Mouse (Mus musculus): ENCODE data around the gene Tmem251.

Gene Tmem251

GRCm38 (mm10) chr12:102743036-102743588 is 450 bp upstream of the Tmem251 start:
- in situ Hi-C loops (cut with MboI; ENCODE audit: unreplicated experiment in 2 of 2), result loop anchor here (5.0 to 10.0 kb wide), 5 partner anchors 319 to 752 kb away; no protein-coding TSS in a partner anchor

DNA sequence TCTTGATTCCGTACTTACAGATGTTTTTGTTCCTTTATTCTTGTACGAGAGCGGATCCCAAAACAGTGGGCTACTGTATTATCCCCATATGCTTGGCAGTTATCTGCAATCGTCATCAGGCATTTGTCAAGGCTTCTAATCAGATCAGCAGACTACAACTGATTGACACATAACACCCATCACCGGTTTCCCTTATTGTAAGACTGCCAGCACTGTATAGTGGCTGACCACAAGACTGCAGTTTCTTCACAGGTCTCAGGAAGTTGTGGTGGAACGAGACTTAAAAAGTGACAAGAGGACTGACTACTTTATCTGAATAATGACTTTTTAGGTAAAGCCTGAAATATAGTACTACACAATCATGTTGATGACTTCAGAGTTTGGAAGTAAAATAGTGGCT is 1.3 kb downstream of the Tmem251 start:
- in situ Hi-C loops (cut with MboI; ENCODE audit: unreplicated experiment in 2 of 2), result loop anchor here (5.0 to 10.0 kb wide), 5 partner anchors 317 to 750 kb away; no protein-coding TSS in a partner anchor

DNA sequence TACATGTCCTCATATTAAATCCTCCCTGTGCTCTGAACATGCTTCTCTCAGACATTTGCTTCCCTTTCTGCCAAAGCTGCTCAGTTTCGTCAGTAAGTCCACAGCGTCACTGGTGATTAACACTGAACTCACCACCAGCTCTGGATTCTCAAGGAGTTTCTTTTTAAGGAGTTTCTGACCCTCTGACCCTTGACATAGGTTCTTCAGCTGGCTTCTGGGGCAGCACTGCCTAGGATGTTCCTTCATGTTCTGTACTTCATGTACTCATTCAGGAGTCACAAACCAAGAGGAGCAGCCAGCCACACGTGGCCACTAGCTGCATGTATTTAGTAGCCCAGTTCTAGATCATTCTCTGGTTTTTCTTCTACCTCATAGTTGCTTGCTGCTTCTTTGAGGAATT is 4.7 kb downstream of the Tmem251 start:
- in situ Hi-C loops (cut with MboI; ENCODE audit: unreplicated experiment in 2 of 2), result loop anchor here (10.0 kb wide), 3 partner anchors 397 to 747 kb away; no protein-coding TSS in a partner anchor

DNA sequence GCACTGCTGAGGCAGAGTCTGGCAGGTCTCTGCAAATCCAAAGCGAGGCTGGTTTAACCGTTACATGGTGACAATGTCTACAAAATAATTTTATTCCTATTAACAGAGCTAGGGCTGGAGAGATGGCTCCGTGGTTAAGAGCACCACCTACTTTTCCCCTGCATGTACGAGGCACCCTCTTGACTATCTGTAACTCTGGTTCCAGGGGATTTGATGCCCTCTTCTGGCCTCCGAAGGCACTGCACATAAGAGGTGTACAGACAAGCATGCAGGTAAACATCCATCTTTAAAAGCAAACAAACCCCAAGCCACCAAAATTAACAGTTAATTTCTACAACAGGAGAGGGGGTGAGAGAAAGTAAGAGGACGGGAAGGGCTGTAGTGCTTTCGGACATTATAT is 12.7 kb downstream of the Tmem251 start:
- in situ Hi-C loops (cut with MboI; ENCODE audit: unreplicated experiment in 2 of 2), result loop anchor here (10.0 to 25.0 kb wide), 3 partner anchors 631 to 769 kb away; partner anchors contain the start of genes Cpsf2 (in 1 of the 2), Ddx24 (in 1 of the 2) and Otub2 (in 1 of the 2)

DNA sequence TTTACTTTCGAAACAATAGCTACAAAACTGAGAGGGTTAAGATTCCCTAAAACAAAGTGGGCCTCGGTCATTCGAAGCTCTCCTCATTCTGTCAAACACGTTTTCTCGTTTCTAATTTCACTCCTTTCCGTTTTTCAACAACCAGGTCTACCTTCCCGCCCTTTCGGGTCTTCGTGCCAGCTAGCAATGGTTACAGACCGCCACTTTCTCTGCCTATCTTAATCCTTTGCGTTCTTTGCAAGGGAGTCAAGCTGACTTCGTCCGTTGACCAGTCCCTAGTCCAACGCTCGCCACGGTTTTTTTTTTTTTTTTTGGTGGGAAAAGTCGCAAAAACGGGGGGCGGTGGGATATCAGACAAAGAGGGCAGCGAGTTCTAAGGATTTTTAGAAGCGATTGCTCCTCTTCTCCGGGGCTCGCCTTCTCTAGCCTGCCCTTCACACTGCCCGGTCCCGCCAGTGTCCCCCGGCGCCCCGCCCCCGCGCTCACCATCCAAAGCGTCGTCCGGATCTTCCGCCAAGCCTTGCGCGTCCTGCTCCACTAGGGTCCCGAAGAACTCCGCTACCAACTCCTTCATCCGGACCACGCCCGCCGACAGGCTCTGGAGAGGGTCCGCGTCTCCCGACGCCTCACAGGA is 13.6 kb downstream of the Tmem251 start:
- in situ Hi-C loops (cut with MboI; ENCODE audit: unreplicated experiment in 2 of 2), result loop anchor here (10.0 to 25.0 kb wide), 3 partner anchors 630 to 770 kb away; partner anchors contain the start of genes Cpsf2 (in 1 of the 2), Ddx24 (in 1 of the 2) and Otub2 (in 1 of the 2)

- in situ Hi-C loops (cut with MboI; ENCODE audit: unreplicated experiment in 2 of 2), result loop anchor here (10.0 to 25.0 kb wide), 3 partner anchors 629 to 771 kb away; partner anchors contain the start of genes Cpsf2 (in 1 of the 2), Ddx24 (in 1 of the 2) and Otub2 (in 1 of the 2)
These were observed 14.3 kb downstream of the Tmem251 start, which contains the start of the genes Gm28051, Gon7 and Ubr7 for GRCm38 (mm10) chr12:102757689-102758402. Gene Gm28051, minus strand, starts transcription at chr12:102757765. Gene Gon7, minus strand, starts transcription at chr12:102757803. Gene Ubr7, plus strand, starts transcription at chr12:102757967.

- in situ Hi-C loops (cut with MboI; ENCODE audit: unreplicated experiment in 2 of 2), result loop anchor here (10.0 to 25.0 kb wide), 3 partner anchors 629 to 771 kb away; partner anchors contain the start of genes Cpsf2 (in 1 of the 2), Ddx24 (in 1 of the 2) and Otub2 (in 1 of the 2)
These were observed 14.8 kb downstream of the Tmem251 start, which contains the start of gene Gm20604 for GRCm38 (mm10) chr12:102758403-102758756. Gene Gm20604, minus strand, starts transcription at chr12:102758672.

GRCm38 (mm10) chr12:102758936-102759335 is 15.4 kb downstream of the Tmem251 start:
- in situ Hi-C loops (cut with MboI; ENCODE audit: unreplicated experiment in 2 of 2), result loop anchor here (10.0 to 25.0 kb wide), 3 partner anchors 628 to 772 kb away; partner anchors contain the start of genes Cpsf2 (in 1 of the 2), Ddx24 (in 1 of the 2) and Otub2 (in 1 of the 2)

GRCm38 (mm10) chr12:102761668-102762067 is 18.1 kb downstream of the Tmem251 start:
- in situ Hi-C loops (cut with MboI; ENCODE audit: unreplicated experiment in 2 of 2), result loop anchor here (25.0 kb wide), 2 partner anchors 626 to 774 kb away; partner anchors contain the start of genes Cpsf2 (in 1 of the 2) and Otub2 (in 1 of the 2)

DNA sequence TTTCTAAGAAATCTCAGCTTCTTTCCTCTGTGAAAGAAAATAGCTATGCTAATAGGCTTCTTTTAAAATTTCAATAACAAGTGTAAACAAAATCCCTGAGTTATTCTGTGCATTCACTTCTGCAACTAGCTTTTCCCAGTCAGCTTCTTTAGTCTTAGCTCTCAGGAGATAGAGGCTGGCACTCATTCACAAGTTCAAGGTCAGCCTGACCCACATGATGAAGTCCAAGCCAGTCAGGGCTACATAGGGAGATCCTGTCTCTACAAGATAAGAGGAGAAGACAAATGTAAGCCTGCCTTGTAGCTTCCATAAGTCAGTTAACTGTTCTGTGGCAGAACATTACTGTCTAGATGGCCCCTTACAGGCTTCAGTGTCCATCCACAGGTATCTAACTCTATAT is 20.1 kb downstream of the Tmem251 start:
- in situ Hi-C loops (cut with MboI; ENCODE audit: unreplicated experiment in 2 of 2), result loop anchor here (25.0 kb wide), 2 partner anchors 624 to 776 kb away; partner anchors contain the start of genes Cpsf2 (in 1 of the 2) and Otub2 (in 1 of the 2)

- in situ Hi-C loops (cut with MboI; ENCODE audit: unreplicated experiment in 2 of 2), result loop anchor here (25.0 kb wide), 2 partner anchors 618 to 782 kb away; partner anchors contain the start of genes Cpsf2 (in 1 of the 2) and Otub2 (in 1 of the 2)
These were observed 25.4 kb downstream of the Tmem251 start for GRCm38 (mm10) chr12:102769000-102769399.

DNA sequence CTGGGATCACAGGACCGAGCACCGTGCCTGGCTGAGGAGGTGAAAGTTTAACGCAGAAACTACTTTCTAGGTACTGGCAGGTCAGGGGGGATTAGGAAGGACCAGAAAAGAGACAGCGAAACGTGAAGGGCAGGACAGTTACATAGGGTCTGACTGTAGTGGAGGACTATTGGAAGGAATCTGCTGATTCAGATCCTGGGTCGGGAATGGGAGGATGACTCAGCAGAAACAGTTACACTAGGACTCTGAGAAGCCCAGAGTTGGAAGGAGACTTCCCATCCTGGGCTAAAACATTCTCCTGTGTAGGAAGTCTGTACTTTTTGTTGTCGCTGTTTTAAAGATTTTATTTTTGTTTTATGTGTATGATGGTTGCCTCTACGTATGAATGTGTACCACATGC is 28.0 kb downstream of the Tmem251 start:
- in situ Hi-C loops (cut with MboI; ENCODE audit: unreplicated experiment in 2 of 2), result loop anchor here (25.0 kb wide), 2 partner anchors 616 to 784 kb away; partner anchors contain the start of genes Cpsf2 (in 1 of the 2) and Otub2 (in 1 of the 2)

DNA sequence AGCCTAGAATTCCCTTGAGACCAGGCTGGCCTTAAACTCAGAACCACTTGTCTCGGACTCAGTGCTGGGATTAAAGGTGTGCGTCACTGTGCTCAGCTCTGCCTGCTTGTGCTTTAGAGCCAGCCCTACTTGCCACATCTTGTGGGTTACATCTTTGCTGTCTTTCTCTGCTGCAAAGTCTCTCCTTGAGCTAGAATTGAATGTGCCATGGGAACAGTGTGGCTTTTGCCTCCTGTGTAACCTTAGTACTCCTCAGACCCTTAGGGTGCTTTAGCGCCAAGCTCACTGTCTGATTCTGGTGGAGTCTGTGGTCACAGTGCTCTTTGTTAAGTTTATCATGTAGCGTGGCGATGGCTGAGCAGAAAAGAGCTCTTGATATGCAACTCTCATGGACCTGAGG is 29.1 kb downstream of the Tmem251 start:
- in situ Hi-C loops (cut with MboI; ENCODE audit: unreplicated experiment in 2 of 2), result loop anchor here (25.0 kb wide), 2 partner anchors 615 to 785 kb away; partner anchors contain the start of genes Cpsf2 (in 1 of the 2) and Otub2 (in 1 of the 2)

DNA sequence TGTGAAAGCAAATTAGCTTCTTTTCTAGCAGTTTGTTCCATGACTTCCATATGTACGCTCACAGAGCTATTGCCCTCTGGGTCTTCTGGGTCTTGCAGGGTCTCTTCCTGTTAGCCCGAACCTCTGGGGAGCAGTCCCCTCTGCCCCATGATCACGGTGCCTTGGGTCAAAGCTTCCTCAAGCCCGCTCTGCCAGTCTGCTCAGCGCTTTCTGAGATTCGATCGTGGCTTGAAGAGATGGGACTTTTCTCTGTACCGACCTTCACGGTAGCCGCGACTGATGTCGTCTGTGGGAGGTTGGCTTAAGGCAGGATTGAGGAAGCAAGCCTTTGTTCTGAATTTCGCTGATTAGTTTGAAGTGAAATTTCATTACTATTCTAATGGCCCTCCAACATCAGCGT is 32.5 kb downstream of the Tmem251 start:
- in situ Hi-C loops (cut with MboI; ENCODE audit: unreplicated experiment in 2 of 2), result no loop called here

DNA sequence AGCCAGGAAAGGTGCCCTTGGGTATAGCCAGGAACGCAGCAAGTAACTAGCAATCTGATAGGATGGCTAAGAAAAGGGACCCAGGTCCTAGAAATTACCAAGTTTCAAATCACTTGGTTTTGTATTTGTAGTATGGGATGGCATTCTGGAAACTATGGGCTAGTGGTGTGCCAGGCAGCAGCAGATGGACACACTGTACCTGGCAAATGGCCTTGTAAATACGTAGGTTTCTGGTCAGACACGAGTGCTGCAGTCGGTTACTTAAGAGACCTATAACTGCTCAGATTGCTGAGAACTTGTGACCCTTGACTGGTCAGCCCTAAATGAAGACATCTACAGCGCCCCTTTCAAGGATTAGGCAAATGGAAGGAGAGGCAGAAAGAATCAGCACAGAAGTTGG is 34.6 kb downstream of the Tmem251 start:
- in situ Hi-C loops (cut with MboI; ENCODE audit: unreplicated experiment in 2 of 2), result no loop called here

DNA sequence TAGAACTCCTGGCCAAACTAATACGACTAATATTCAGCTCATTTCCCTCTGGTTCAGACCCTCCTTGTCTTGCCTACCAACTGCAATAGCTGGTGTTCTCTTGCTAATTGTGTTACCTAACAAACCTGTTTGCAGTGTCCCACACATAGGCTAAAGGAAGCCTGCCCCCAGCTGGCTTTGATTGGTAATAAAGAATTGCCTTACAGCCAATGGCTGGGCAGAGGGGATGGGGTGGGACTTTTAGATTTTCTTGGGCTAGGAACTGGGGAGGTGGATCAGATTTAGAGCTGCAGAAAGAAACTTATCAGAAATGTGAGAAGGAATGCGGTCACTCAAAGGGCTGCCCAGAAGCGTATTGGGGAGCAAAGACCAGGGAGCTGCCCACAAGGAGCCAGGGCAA is 35.9 kb downstream of the Tmem251 start:
- in situ Hi-C loops (cut with MboI; ENCODE audit: unreplicated experiment in 2 of 2), result no loop called here

GRCm38 (mm10) chr12:102782841-102783240 is 39.3 kb downstream of the Tmem251 start:
- in situ Hi-C loops (cut with MboI; ENCODE audit: unreplicated experiment in 2 of 2), result no loop called here

DNA sequence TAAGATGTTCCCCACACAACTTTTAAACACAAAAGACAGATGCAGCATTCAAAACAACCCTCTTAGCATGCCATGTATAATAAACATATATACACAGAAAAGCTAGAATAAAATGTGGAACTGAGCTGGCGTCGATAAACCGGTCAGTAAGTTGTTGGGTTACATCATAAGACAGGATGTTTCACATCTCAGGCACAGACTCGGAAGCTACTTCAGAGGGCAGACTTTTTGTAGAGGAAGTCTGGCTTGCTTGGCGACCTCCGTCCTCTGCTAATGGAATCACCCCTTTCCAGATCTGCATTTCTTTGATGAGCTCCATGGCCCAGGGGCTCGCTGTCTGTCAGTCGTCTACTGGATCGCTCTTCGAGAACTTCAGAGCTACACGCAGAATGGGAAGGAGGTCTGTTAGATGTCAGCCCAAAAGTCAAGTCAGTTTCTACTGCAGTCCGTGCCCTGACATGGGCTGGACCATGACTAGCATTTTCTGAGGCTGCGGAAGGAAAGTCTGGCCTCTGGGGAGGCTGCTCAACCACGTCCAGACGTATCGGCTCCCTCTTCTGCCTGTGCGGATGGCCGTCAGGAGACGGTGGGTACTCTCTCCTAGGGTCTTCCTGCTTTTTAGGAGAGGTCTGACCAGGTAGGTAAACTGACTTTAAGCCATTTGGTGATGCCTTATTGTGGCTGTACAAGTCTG is 41.5 kb downstream of the Tmem251 start:
- in situ Hi-C loops (cut with MboI; ENCODE audit: unreplicated experiment in 2 of 2), result no loop called here

- in situ Hi-C loops (cut with MboI; ENCODE audit: unreplicated experiment in 2 of 2), result no loop called here
These were observed 42.0 kb downstream of the Tmem251 start for GRCm38 (mm10) chr12:102785593-102785985.

Data from v-Abl transformed pro-B cells (cell line).